Mouse (Mus musculus) thymus, postnatal 0 days (tissue): ENCODE measurements at regions not wholly inside any gene's neighbourhood (a gene's known extent, or its start where the extent isn't known, plus 50 kb on each side); places are given as distances from the start of the nearest gene placed in this dataset.

Experiments
- DNase-seq: peaks from one replicate; pipeline ENCODE4 v3.0.0-alpha.2; 2015; ENCODE audit warnings: low spot score

DNA sequence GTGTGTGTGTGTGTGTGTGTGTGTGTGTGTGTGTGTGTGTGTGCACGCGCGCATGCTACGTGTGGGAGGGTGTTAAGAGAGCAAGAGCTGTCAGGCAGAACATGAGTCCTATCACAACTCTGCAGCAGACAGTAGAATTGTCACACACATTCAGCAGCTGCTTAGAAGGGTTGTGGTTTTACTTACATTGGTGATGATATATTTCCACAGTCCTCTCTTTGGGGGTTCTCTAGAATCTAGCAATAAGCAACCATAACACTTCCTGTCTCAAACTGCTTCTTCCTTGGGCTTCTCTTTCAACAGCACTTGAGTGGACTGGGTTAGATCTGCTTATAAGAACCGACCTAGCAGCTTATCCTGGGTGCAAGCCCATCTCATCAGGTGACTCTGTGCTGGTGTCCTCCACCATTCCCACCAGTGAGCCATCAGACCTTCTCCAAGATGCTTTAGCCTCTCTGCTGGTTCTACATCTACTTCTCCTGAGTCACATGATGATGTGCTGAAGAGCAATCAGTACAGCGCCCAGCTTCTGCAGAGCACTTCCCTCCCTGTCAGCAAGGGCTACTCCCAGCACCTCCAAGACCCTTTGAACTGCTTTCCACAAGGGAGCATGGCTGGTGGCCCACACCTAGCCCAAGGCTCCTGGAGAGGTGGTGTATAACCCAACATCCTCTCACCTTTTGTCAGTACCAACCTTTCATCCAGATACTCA is 222.6 kb downstream of the Wdr11 start:
- DNase-seq, result peak; percentile 68

- no peak for DNase-seq
Measured at GRCm38 (mm10) chr7:129818833-129819232, 227.2 kb downstream of the Wdr11 start.

DNA sequence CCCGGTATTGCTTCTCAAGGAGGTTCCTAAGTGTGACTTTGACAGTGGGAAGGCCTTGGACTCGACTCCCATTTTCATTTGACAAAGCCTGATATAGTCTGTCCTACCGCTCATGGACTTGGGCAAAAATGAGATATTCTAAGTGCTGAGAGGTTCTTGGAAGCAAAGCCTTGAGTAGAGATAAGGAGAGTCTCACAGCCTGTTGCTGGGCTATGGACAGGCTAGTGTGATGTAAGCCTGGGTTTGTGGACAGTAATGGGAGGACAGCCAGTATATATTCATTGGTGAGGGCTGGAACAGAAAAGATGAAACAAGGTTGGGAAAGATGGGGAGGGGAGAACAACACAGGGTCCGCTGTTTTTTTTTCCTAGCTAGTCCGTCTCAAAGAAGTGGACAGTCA is 228.0 kb downstream of the Wdr11 start:
- no peak for DNase-seq

GRCm38 (mm10) chr7:129828970-129829369 is 237.3 kb downstream of the Wdr11 start:
- no peak for DNase-seq

GRCm38 (mm10) chr7:129832830-129833229 is 241.2 kb downstream of the Wdr11 start:
- DNase-seq, result no peak

DNA sequence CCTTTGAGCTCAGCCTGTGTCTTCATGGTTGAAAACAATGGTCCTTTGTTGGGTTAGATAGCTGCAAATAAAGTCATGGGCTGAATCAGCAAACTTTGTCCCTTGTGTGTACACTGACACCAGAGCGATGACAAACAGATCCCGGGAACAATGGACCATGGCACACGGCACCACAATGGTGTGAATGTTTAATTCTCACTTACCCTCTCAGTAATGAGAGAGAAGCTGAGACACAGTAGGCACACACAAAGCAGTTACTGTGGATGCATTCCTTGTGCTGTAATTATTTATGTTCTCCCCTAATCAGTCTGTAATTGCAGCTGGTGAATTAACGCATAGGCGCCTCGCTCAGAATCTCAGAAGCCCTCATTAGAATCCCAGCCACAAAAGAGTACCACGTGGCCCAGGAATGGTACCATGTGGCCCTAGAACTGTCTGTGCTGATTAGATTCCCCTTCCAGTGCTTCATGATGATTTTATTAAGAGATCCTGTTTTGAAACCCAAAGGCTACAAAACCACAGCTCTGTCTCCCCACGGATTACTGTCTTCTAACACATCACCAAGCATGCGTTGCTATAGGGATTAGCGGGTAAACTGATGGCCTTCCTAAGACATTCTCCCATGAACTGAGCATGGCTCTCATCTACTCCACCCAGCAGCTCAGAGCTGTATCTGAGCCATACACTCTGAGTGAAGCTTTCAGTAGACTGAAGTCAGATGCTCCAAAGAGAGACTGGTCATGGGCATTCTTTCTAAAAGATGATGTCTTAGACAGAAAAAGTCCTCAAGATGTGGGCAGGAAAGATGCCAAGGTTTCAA is 250.8 kb downstream of the Wdr11 start:
- DNase-seq, result no peak

GRCm38 (mm10) chr7:129847136-129847535 is 255.5 kb downstream of the Wdr11 start:
- DNase-seq, result no peak

DNA sequence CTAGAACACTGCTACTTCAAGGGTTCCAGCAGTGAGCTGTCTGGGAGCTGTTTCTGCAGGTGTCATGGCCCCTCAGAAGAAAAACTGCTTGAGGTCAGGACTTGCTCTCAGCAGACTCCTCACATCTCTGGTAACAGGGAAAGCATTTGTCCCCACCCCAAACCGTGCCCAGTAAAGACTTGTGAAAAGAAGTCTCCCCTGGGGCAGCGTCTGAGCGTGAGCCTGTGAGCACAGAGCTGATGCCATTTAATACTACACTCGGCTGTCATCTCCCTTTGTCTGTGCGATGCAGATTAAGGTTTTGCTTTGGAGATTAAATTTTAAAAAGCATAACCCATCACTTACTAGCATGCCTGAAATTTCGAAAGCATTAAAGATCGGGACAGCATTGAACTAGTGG is 261.9 kb downstream of the Wdr11 start:
- no peak for DNase-seq

DNA sequence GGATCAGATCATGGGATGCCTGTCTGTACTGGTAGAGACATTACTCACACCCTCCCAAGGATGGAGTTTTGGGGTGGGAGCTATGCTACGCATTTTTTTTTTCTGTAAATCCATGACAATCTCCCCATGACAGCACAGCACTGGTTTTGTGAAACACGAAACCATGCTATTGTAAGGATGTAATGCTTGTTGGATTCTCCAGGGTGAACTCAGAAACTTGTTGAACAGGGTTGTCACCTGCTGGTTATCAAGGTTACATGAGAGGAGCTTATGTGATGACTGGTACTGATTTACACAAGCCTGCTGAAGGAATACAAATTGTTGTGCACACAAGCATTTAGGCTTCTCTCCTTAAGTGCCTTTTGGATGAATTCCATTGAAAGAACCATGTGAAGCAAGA is 263.3 kb downstream of the Wdr11 start:
- DNase-seq, result no peak

- DNase-seq, result no peak
Measured at GRCm38 (mm10) chr7:129862966-129863365, 271.3 kb downstream of the Wdr11 start.

DNA sequence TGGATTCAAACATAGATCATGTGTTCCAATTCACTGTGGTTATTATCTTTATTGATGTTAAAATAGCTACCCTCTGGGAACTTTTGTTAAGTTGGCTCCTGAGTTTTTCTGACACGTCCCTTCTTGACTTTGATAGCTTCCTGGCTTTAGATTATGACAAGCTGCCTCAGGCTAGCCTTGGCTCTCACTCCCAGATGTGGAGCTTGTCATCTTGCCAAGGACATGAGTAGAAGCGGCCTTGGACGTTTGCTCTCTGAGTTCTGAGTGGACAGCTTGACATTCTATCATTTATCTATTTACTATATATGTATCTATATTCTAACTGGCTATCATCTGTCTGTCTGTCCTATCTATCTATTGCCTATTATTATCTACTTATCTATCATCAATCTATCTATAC is 273.9 kb downstream of the Wdr11 start:
- DNase-seq, result no peak

- DNase-seq, result no peak
Measured at GRCm38 (mm10) chr7:129872208-129872790, 280.6 kb downstream of the Wdr11 start.

- no peak for DNase-seq
Measured at GRCm38 (mm10) chr7:129876202-129876851, 284.7 kb downstream of the Wdr11 start.

- DNase-seq, result no peak
Measured at GRCm38 (mm10) chr7:129876852-129877223, 285.2 kb downstream of the Wdr11 start.

- no peak for DNase-seq
Measured at GRCm38 (mm10) chr7:129896291-129896690, 304.6 kb downstream of the Wdr11 start.

DNA sequence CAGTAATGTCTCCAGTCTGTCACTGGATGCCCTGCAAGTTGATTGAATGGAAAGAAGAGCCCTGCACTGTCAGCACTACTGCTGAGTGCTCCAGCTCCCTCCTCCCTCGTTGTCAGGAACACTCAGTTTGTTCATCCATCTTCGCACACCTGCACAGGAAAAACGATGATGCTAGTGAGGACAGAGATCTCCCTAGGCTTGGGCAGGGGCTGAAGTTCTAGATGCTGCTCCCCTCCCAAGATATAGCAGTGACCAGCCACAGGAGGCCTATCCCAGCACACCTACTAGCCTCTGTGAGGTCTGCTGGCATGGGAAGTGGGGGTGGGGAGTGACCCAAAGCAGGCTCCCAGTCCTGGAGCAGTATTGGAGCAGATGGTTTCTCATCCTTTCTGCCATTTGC is 305.8 kb downstream of the Wdr11 start:
- DNase-seq, result no peak

GRCm38 (mm10) chr7:129902256-129902655 is 310.6 kb downstream of the Wdr11 start:
- DNase-seq, result no peak

- DNase-seq, result no peak
Measured at GRCm38 (mm10) chr7:129903126-129903525, 311.5 kb downstream of the Wdr11 start.

DNA sequence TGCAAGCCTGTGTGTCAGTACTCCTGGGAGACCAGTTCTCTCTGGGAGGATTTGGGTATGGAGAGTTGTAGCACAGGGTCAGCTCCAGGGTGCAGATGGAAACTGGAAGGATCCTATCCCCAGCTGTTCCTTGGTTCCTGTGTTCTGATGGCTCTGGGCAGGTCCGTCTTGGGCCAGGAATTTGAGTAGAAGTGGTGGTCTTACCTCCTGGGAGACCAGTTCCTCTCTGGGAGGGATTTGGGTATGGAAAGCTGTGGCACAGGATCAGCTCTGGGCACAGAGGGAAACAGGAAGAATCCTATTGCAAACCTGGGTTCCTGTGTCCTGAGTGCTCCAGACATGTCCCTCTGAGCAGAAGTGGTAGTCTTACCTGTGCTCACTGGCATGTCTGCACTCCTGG is 314.5 kb downstream of the Wdr11 start:
- DNase-seq, result no peak

GRCm38 (mm10) chr7:129908826-129909225 is 317.2 kb downstream of the Wdr11 start:
- DNase-seq, result no peak

DNA sequence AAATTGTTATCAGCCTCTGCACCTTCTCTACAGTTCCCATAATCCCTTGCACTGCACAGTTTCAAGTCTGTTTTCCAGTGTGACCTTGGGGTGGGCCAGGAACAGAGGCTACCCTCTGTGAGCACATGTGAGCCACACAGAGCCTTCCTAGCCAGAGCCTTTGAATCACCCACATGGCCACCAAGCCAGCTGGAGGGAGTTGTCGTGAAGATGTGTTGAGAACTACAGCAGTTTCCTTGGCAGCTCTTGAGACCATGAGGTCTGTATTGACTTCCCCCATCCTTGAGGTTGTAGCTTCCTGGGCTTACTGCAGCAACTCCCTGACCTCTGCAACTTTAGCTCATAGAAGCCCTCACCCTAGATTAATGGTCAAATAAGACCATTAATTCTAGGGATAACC is 318.1 kb downstream of the Wdr11 start:
- no peak for DNase-seq

GRCm38 (mm10) chr7:129910826-129911225 is 319.2 kb downstream of the Wdr11 start:
- no peak for DNase-seq
